Mouse (Mus musculus) heart, embryonic 11.5 days (tissue): ENCODE measurements around the gene Scn3b. TPM values are rescaled to one million over a fixed set of nuclear protein-coding genes. Genes with fewer than 3 reads are reported as not detected.

Experiments
- ATAC-seq: fragments of 200-750 bp; cut with Nextera tagmentation; replicated peaks from 2 replicates; pipeline ENCODE4 v1.8.0; 2017; ENCODE audit warnings: moderate library complexity; ENCODE audit not compliant: insufficient number of reproducible peaks, low FRiP score, low TSS enrichment
- H3K27ac ChIP-seq: fragments of 300-500 bp; sonication (generic); 2 replicates; pipeline ENCODE4 v1.5.1; 2014; ENCODE audit warnings: mild to moderate bottlenecking, low read depth, low read length
- H3K27me3 ChIP-seq: fragments of 300-500 bp; sonication (generic); 2 replicates; pipeline ENCODE4 v1.6.1; 2014; ENCODE audit warnings: mild to moderate bottlenecking, low read length, mixed read lengths; ENCODE audit not compliant: control insufficient read depth, insufficient read depth
- H3K36me3 ChIP-seq: fragments of 300-500 bp; sonication (generic); 2 replicates; pipeline ENCODE4 v1.6.1; 2014; ENCODE audit warnings: mild to moderate bottlenecking, low read length, moderate library complexity, mixed read lengths; ENCODE audit not compliant: control insufficient read depth, insufficient read depth
- H3K4me1 ChIP-seq: fragments of 300-500 bp; sonication (generic); 2 replicates; pipeline ENCODE4 v1.6.1; 2014; ENCODE audit warnings: low read length; ENCODE audit not compliant: control insufficient read depth, insufficient read depth
- H3K4me2 ChIP-seq: fragments of 300-500 bp; sonication (generic); 2 replicates; pipeline ENCODE4 v1.6.1; 2014; ENCODE audit warnings: mild to moderate bottlenecking, moderate library complexity
- H3K4me3 ChIP-seq: fragments of 300-500 bp; sonication (generic); 2 replicates; pipeline ENCODE4 v1.5.1; 2014; ENCODE audit warnings: low read depth, low read length
- H3K9ac ChIP-seq: fragments of 300-500 bp; sonication (generic); 2 replicates; pipeline ENCODE4 v1.6.1; 2014; ENCODE audit warnings: mild to moderate bottlenecking, low read depth, low read length, moderate library complexity
- H3K9me3 ChIP-seq: fragments of 300-500 bp; sonication (generic); replicated peaks from 2 replicates; pipeline ENCODE4 v1.6.1; 2016; ENCODE audit warnings: low read length; ENCODE audit not compliant: control insufficient read depth
- WGBS: fragments of 180-500 bp; shearing (Covaris S2); extraction: QIAGEN DNeasy Blood & Tissue Kit; methylation state at CpG from one replicate; pipeline ENCODE4 v1.1.7; 2014; ENCODE audit not compliant: insufficient replicate concordance; 5-methylcytosine and 5-hydroxymethylcytosine counted together
- polyA plus RNA-seq: library from polyadenylated mRNA; unstranded; fragments of >200 nt; fragmentation: Nextera tagmentation; extraction: Ambion mirVana; gene quantifications from 2 replicates; pipeline ENCODE4 v1.2.1, GENCODE M21; 2014

Gene Scn3b
- polyA plus RNA-seq, 1 experiment from 2014 or later: 0.44 TPM

DNA sequence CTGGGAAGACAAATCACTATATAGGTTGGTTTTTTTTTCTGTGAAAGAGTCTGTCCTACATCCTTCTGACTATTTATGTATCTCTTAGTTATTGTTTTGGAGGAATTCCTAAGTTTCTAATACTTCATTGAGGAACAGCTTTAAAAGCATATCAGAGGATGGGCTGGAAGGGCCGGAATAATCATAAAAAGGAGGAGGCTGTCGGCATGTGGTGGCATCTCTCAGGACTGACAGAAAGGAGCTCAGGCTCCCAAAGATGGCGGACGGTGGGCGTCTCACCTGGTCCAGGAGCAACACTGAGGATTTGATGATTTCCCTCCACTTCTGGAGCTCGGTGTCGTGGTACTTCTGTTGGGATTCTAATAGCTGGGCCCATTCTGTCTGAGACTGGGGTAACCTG, 30.3 kb downstream of the Scn3b start:
- Histone ChIP-seq H3K9ac (no peak overlapping the region), H3K4me3 (no peak overlapping the region), H3K27ac (no peak overlapping the region), H3K4me2 (no peak overlapping the region), H3K9me3 (no peaks in the 10 kb centered on the region), H3K36me3 (peaks cover 8% of the 10 kb centered on the region), H3K27me3 (no peaks in the 10 kb centered on the region), H3K4me1 (no peaks in the 10 kb centered on the region)
- ATAC-seq: no peak
- WGBS: 89% methylated on average over 7 of the region's 7 CpGs

DNA sequence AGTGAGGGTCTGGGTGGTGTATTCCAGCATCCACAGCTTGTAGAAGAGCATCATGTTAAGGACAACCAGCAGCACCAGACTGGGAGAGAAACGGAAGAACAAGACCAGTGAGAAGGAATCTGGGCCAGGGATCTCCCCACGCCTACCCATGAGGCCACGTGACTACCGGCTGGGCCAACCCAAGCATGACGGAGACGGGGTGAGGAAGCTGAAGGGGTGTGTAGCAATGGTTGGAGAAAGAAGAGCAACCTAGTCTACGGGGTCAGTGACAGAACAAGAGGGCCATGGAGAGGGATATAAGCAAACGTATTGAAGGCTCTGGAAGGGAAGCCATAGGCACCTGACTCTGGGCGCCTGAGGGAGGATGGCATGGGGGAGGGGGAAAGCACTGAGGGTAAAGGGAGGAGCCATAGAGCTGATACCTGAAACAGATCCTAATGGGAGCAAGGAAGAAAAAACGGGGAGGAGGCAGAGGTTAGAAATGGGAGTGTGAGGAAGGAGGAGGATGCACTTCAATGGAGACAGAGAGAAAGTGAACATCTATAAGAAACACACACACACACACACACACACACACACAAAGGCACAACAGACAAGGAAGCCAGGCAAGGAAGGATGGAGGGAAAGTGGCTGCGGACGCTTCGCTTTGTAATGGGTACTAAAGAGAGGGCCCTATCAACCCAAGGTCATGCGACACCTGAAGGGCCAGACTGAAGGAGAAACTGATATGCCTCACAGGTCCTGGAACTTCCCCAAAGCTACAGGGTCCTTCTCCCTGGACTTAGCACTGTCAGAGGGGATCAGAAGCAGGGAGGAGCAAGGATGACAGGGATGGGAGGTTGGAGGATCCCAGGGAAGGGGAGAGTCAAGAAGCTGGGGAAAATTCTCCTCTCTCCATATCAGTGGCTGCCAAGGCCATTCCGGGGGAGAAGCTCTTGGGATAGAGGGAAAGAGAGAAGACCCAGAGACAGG, 31.3 kb downstream of the Scn3b start:
- Histone ChIP-seq H3K4me3 (no peak overlapping the region), H3K27ac (no peak overlapping the region), H3K4me1 (no peaks in the 10 kb centered on the region), H3K9me3 (no peaks in the 10 kb centered on the region), H3K36me3 (peaks cover 8% of the 10 kb centered on the region), H3K27me3 (no peaks in the 10 kb centered on the region), H3K4me2 (no peak overlapping the region), H3K9ac (no peak overlapping the region)
- 88% methylated on average over 15 of the region's 15 CpGs for whole genome bisulfite sequencing
- ATAC-seq: no peak

DNA sequence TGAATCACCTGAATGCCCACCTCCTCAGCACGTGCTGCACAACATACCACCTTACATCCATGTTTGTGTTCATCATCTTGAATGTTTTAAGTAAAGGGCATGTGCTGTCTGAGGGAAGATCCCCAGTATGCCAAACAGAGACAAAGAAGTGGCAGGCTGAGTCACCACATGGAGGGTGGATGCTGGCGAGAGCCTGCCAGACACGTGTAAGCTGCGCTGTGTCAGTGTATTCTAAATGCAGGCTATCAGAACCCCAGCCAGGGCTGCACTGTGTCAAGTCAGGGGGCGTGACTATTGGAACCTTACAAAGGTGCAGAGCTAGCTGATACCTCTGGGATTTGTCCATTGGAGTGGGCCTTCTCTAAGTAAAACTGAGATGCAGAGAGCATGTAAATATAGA, 32.5 kb downstream of the Scn3b start:
- peaks cover 10% of the 10 kb centered on the region for H3K36me3 ChIP-seq
- no peak overlapping the region for H3K9ac ChIP-seq
- no peak overlapping the region for H3K27ac ChIP-seq
- ATAC-seq: no peak
- no peaks in the 10 kb centered on the region for H3K27me3 ChIP-seq
- 71% methylated on average over 5 of the region's 5 CpGs for WGBS
- no peaks in the 10 kb centered on the region for H3K4me1 ChIP-seq
- H3K4me3 ChIP-seq: no peak overlapping the region
- H3K4me2 ChIP-seq: no peak overlapping the region
- no peaks in the 10 kb centered on the region for H3K9me3 ChIP-seq

DNA sequence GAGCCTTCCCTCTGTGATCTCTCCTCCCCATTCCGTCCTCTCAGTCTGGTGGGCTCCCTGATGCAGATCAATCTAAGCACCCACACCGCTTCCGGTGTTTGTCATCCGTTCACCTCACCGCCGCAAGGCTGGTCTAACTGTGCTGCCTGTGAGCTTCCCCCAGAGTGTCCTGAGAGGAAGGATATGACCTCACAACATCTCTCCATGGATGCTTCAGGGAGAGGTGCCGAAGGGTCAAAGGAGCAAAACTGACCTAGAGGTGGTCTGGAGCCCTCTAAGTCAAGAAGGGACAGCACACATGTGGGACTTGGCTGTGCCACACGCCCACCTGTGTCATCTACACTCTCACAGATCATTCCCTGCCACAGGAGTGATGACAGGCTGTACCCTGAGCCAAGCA, 33.4 kb downstream of the Scn3b start:
- Histone ChIP-seq H3K4me1 (no peaks in the 10 kb centered on the region), H3K9me3 (no peaks in the 10 kb centered on the region), H3K4me3 (no peak overlapping the region), H3K4me2 (no peak overlapping the region), H3K36me3 (peaks cover 11% of the 10 kb centered on the region), H3K9ac (no peak overlapping the region), H3K27ac (no peak overlapping the region), H3K27me3 (no peaks in the 10 kb centered on the region)
- ATAC-seq: no peak
- WGBS: 83% methylated on average over 8 of the region's 8 CpGs

DNA sequence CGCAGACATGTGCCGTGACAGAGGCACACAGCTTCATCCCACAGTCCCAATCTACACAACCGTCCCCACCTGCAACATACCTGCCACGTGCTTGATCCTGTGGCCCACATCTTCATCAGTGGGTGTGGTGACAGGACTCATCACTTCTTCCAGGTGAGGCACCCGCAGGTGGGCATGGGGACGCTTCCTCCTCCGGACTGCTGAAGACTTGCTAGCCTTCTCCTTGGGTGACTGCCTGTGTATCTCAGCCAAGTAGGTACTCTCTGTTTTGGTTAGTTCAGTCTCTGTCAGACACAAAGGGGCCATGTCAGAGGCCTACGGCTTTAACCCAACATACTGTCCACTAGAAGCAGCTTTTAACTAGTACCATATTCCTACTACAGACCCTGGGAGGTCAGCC, 35.2 kb downstream of the Scn3b start:
- ATAC-seq: no peak
- Histone ChIP-seq H3K4me1 (no peaks in the 10 kb centered on the region), H3K27me3 (no peaks in the 10 kb centered on the region), H3K36me3 (peaks cover 11% of the 10 kb centered on the region), H3K9me3 (no peaks in the 10 kb centered on the region), H3K4me2 (no peak overlapping the region), H3K9ac (no peak overlapping the region), H3K4me3 (no peak overlapping the region), H3K27ac (no peak overlapping the region)
- 92% methylated on average over 8 of the region's 8 CpGs for WGBS

DNA sequence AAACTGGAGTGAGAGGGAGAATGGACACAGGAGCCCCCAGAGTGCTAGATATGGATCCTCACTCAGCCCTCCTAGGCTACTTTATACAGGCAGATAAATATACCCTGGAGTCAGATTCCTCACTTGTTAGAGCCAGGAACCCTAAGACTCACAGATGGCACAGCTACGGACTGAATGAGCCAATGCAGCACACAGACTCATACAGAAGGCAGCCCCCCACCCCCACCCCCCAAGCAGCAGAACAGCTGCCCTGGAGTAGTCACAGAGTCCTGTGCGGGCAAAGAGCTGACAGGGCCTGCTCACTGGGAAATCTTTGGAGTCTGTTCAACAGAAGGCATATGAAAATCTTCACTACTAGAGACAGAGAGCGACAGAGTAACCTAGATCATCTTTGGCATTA, 38.3 kb downstream of the Scn3b start:
- Histone ChIP-seq H3K9ac (no peak overlapping the region), H3K4me3 (no peak overlapping the region), H3K4me2 (no peak overlapping the region), H3K36me3 (peaks cover 6% of the 10 kb centered on the region), H3K4me1 (no peaks in the 10 kb centered on the region), H3K27me3 (no peaks in the 10 kb centered on the region), H3K9me3 (no peaks in the 10 kb centered on the region), H3K27ac (no peak overlapping the region)
- WGBS: 79% methylated on average over 3 of the region's 3 CpGs
- no peak for ATAC-seq

DNA sequence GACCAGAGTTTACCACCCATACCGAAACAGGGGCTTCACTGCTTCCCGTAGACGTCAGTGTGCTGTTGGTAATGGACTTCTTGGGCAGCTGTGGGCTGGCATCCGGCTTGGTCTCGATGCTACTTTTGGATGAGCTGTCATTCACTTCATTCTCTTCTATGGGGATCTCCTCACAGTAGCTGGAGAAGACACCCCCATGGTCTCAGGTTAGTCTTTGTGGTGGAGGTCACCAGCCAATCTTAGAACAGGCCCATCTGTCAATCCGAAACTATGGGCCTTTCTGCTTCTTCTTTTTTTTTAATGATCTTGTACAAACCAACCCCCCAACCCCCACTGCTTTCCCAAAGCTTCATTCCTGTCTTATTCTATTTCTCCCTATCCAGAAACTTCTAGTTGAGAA, 40.9 kb downstream of the Scn3b start:
- no peaks in the 10 kb centered on the region for H3K27me3 ChIP-seq
- no peak overlapping the region for H3K4me2 ChIP-seq
- no peak for ATAC-seq
- no peaks in the 10 kb centered on the region for H3K4me1 ChIP-seq
- H3K9me3 ChIP-seq: no peaks in the 10 kb centered on the region
- H3K9ac ChIP-seq: no peak overlapping the region
- H3K36me3 ChIP-seq: peaks cover 5% of the 10 kb centered on the region; the same call in 1 of the 2 replicates
- 89% methylated on average over 6 of the region's 6 CpGs for WGBS
- H3K27ac ChIP-seq: no peak overlapping the region
- no peak overlapping the region for H3K4me3 ChIP-seq

DNA sequence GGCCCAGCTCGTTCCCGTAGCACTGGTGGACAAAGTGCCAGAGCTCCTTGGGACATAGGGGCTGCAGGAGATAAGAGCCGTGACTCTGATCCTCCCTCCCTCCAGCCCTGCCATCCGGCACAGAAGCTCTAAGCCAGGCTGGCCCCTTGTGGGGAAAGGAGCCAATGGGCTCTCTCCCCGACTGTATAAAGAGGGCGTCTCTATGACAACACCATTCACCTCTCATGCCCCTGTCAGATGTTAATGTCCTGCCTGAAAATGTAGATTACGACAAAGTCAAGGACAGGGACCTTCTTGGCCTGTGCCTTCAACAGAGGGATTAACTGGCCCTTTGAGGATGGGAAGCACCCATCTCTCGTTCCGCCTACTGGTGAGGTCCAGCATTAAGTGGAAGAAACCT, 42.8 kb downstream of the Scn3b start:
- Histone ChIP-seq H3K4me3 (no peak overlapping the region), H3K9ac (no peak overlapping the region), H3K9me3 (no peaks in the 10 kb centered on the region), H3K4me1 (no peaks in the 10 kb centered on the region), H3K4me2 (no peak overlapping the region), H3K27ac (no peak overlapping the region), H3K27me3 (no peaks in the 10 kb centered on the region), H3K36me3 (peaks cover 2% of the 10 kb centered on the region; the same call in 1 of the 2 replicates)
- 59% methylated on average over 9 of the region's 9 CpGs for WGBS
- ATAC-seq: no peak
